Mouse (Mus musculus): ENCODE measurements at regions not wholly inside any gene's neighbourhood (a gene's known extent, or its start where the extent isn't known, plus 50 kb on each side); places are given as distances from the start of the nearest gene placed in this dataset.

GRCm38 (mm10) chr9:48059549-48060165 lies 102.2 kb upstream of the Nxpe4 start:
- TF ChIP-seq MAX (IDR thresholded peaks at IDR 0.05; ENCODE audit: low read length) (no peak), EP300 (IDR thresholded peaks at IDR 0.05; ENCODE audit: low read depth in 1 of 2, low read length in 2 of 2) (no peak), CTCF (IDR thresholded peaks at IDR 0.05 in 2 of 3, conservative IDR thresholded peaks at IDR 0.05 in 1 of 3; ENCODE audit: control insufficient read depth in 1 of 3, insufficient read depth in 1 of 3, low read depth in 2 of 3, low read length in 3 of 3, poor library complexity in 1 of 3, severe bottlenecking in 1 of 3) (no peak), GATA1 (IDR thresholded peaks at IDR 0.05; ENCODE audit: low read depth, low read length) (no peak), KAT2A (conservative IDR thresholded peaks at IDR 0.05; ENCODE audit: low read depth, low read length) (no peak), CHD2 (IDR thresholded peaks at IDR 0.05; ENCODE audit: low read length) (no peak), POLR2A (IDR thresholded peaks at IDR 0.05; ENCODE audit: control insufficient read depth in 1 of 2, insufficient read depth in 1 of 2, low read depth in 1 of 2, low read length in 2 of 2, poor library complexity in 1 of 2) (no peak), POLR2AphosphoS2 (IDR thresholded peaks at IDR 0.05; ENCODE audit: low read length) (no peak), HCFC1 (IDR thresholded peaks at IDR 0.05; ENCODE audit: low read depth, low read length) (no peak)
